Mouse (Mus musculus): Measurements from ENCODE around the gene Zdhhc24. TPM values are rescaled to one million over a fixed set of nuclear protein-coding genes. Genes with fewer than 3 reads are reported as not detected.

Gene Zdhhc24
- polyA plus RNA-seq, 1 experiment from 2014 or later: 10.9 TPM

GRCm38 (mm10) chr19:4842611-4843010, 35.9 kb upstream of the Zdhhc24 start:
- DNase-seq (ENCODE audit: low spot score) (no peak), ATAC-seq (replicated peaks; ENCODE audit: low FRiP score, low TSS enrichment, low read depth) (no peak)
- Histone ChIP-seq H3K27ac (ENCODE audit: low read depth) (no peak overlapping the region), H3K4me1 (replicated peaks; ENCODE audit: control insufficient read depth, insufficient read depth, low read length) (peaks cover 7% of the 10 kb centered on the region), H3K36me3 (ENCODE audit: control insufficient read depth, insufficient read depth, low read length) (no peaks in the 10 kb centered on the region), H3K9me3 (ENCODE audit: control insufficient read depth, low read length) (no peaks in the 10 kb centered on the region), H3K27me3 (replicated peaks; ENCODE audit: control insufficient read depth, insufficient read depth, low read length) (peaks cover 19% of the 10 kb centered on the region; the same call in 1 of the 2 replicates), H3K9ac (ENCODE audit: low read length) (no peak overlapping the region), H3K4me3 (ENCODE audit: low read depth, low read length) (no peak overlapping the region), H3K4me2 (ENCODE audit: low read length) (no peak overlapping the region)
- WGBS: 66% methylated on average over 2 of the region's 2 CpGs

GRCm38 (mm10) chr19:4845846-4846245, 32.6 kb upstream of the Zdhhc24 start:
- no peak overlapping the region for H3K4me2 ChIP-seq (ENCODE audit: low read length)
- H3K4me1 ChIP-seq (replicated peaks; ENCODE audit: control insufficient read depth, insufficient read depth, low read length): no peaks in the 10 kb centered on the region
- H3K9ac ChIP-seq (ENCODE audit: low read length): no peak overlapping the region
- no peaks in the 10 kb centered on the region for H3K36me3 ChIP-seq (ENCODE audit: control insufficient read depth, insufficient read depth, low read length)
- DNase-seq (ENCODE audit: low spot score): no peak
- H3K27me3 ChIP-seq (replicated peaks; ENCODE audit: control insufficient read depth, insufficient read depth, low read length): peaks cover 8% of the 10 kb centered on the region; the same call in 1 of the 2 replicates
- H3K4me3 ChIP-seq (ENCODE audit: low read depth, low read length): no peak overlapping the region
- 71% methylated on average over 2 of the region's 2 CpGs for WGBS
- H3K9me3 ChIP-seq (ENCODE audit: control insufficient read depth, low read length): no peaks in the 10 kb centered on the region
- no peak for ATAC-seq (replicated peaks; ENCODE audit: low FRiP score, low TSS enrichment, low read depth)
- H3K27ac ChIP-seq (ENCODE audit: low read depth): no peak overlapping the region

GRCm38 (mm10) chr19:4847490-4847889, 31.0 kb upstream of the Zdhhc24 start:
- no peak overlapping the region for H3K9ac ChIP-seq (ENCODE audit: low read length)
- ATAC-seq (replicated peaks; ENCODE audit: low FRiP score, low TSS enrichment, low read depth) (no peak), DNase-seq (ENCODE audit: low spot score) (no peak)
- 23% methylated on average over 7 of the region's 7 CpGs for WGBS
- 0 out of 2 replicates have a peak, but pooled peaks cover 4% of the 10 kb centered on the region for H3K27me3 ChIP-seq (replicated peaks; ENCODE audit: control insufficient read depth, insufficient read depth, low read length)
- H3K9me3 ChIP-seq (ENCODE audit: control insufficient read depth, low read length): no peaks in the 10 kb centered on the region
- H3K36me3 ChIP-seq (ENCODE audit: control insufficient read depth, insufficient read depth, low read length): no peaks in the 10 kb centered on the region
- no peak overlapping the region for H3K4me2 ChIP-seq (ENCODE audit: low read length)
- H3K27ac ChIP-seq (ENCODE audit: low read depth): no peak overlapping the region
- H3K4me1 ChIP-seq (replicated peaks; ENCODE audit: control insufficient read depth, insufficient read depth, low read length): no peaks in the 10 kb centered on the region
- H3K4me3 ChIP-seq (ENCODE audit: low read depth, low read length): no peak overlapping the region

- no peaks in the 10 kb centered on the region for H3K27me3 ChIP-seq (replicated peaks; ENCODE audit: control insufficient read depth, insufficient read depth, low read length)
- ATAC-seq (replicated peaks; ENCODE audit: low FRiP score, low TSS enrichment, low read depth) (no peak), DNase-seq (ENCODE audit: low spot score) (no peak)
- H3K4me2 ChIP-seq (ENCODE audit: low read length): no peak overlapping the region
- H3K4me3 ChIP-seq (ENCODE audit: low read depth, low read length): no peak overlapping the region
- no peaks in the 10 kb centered on the region for H3K4me1 ChIP-seq (replicated peaks; ENCODE audit: control insufficient read depth, insufficient read depth, low read length)
- 54% methylated on average over 4 of the region's 4 CpGs for WGBS
- H3K9ac ChIP-seq (ENCODE audit: low read length): no peak overlapping the region
- H3K27ac ChIP-seq (ENCODE audit: low read depth): no peak overlapping the region
- no peaks in the 10 kb centered on the region for H3K36me3 ChIP-seq (ENCODE audit: control insufficient read depth, insufficient read depth, low read length)
- H3K9me3 ChIP-seq (ENCODE audit: control insufficient read depth, low read length): no peaks in the 10 kb centered on the region
Observed at GRCm38 (mm10) chr19:4849800-4850199, 28.7 kb upstream of the Zdhhc24 start.

- H3K27me3 ChIP-seq (replicated peaks; ENCODE audit: control insufficient read depth, insufficient read depth, low read length): no peaks in the 10 kb centered on the region
- no peaks in the 10 kb centered on the region for H3K36me3 ChIP-seq (ENCODE audit: control insufficient read depth, insufficient read depth, low read length)
- 48% methylated on average over 5 of the region's 5 CpGs for whole genome bisulfite sequencing
- DNase-seq (ENCODE audit: low spot score) (no peak), ATAC-seq (replicated peaks; ENCODE audit: low FRiP score, low TSS enrichment, low read depth) (no peak)
- peaks cover 3% of the 10 kb centered on the region; the same call in 1 of the 2 replicates for H3K4me1 ChIP-seq (replicated peaks; ENCODE audit: control insufficient read depth, insufficient read depth, low read length)
- no peak overlapping the region for H3K4me2 ChIP-seq (ENCODE audit: low read length)
- no peak overlapping the region for H3K27ac ChIP-seq (ENCODE audit: low read depth)
- no peak overlapping the region for H3K4me3 ChIP-seq (ENCODE audit: low read depth, low read length)
- H3K9ac ChIP-seq (ENCODE audit: low read length): no peak overlapping the region
- no peaks in the 10 kb centered on the region for H3K9me3 ChIP-seq (ENCODE audit: control insufficient read depth, low read length)
Observed at GRCm38 (mm10) chr19:4850281-4850680, 28.2 kb upstream of the Zdhhc24 start.

GRCm38 (mm10) chr19:4854552-4855469, 23.7 kb upstream of the Zdhhc24 start, which contains the start of gene Ctsf:
Ctsf (plus strand) TSS chr19:4855130.
- peak; percentile 78 for DNase-seq (ENCODE audit: low spot score)
- Histone ChIP-seq H3K4me1 (replicated peaks; ENCODE audit: control insufficient read depth, insufficient read depth, low read length) (peaks cover 7% of the 10 kb centered on the region), H3K27ac (ENCODE audit: low read depth) (peak within 1 kb of the TSS; percentile 27; the same call in 1 of the 2 replicates), H3K36me3 (ENCODE audit: control insufficient read depth, insufficient read depth, low read length) (no peaks in the 10 kb centered on the region), H3K4me3 (ENCODE audit: low read depth, low read length) (peak within 1 kb of the TSS; percentile 61), H3K27me3 (replicated peaks; ENCODE audit: control insufficient read depth, insufficient read depth, low read length) (no peaks in the 10 kb centered on the region), H3K9ac (ENCODE audit: low read length) (peak within 1 kb of the TSS; percentile 53), H3K9me3 (ENCODE audit: control insufficient read depth, low read length) (no peaks in the 10 kb centered on the region), H3K4me2 (ENCODE audit: low read length) (peak within 1 kb of the TSS; percentile 99)
- WGBS: 3% methylated on average over 45 of the region's 45 CpGs
- peak; percentile 79 for ATAC-seq (replicated peaks; ENCODE audit: low FRiP score, low TSS enrichment, low read depth)

- Histone ChIP-seq H3K9ac (ENCODE audit: low read length) (peak overlapping the region; percentile 53), H3K9me3 (ENCODE audit: control insufficient read depth, low read length) (no peaks in the 10 kb centered on the region), H3K27me3 (replicated peaks; ENCODE audit: control insufficient read depth, insufficient read depth, low read length) (no peaks in the 10 kb centered on the region), H3K4me2 (ENCODE audit: low read length) (peak overlapping the region; percentile 99), H3K36me3 (ENCODE audit: control insufficient read depth, insufficient read depth, low read length) (no peaks in the 10 kb centered on the region), H3K4me1 (replicated peaks; ENCODE audit: control insufficient read depth, insufficient read depth, low read length) (peaks cover 7% of the 10 kb centered on the region), H3K4me3 (ENCODE audit: low read depth, low read length) (peak overlapping the region; percentile 61), H3K27ac (ENCODE audit: low read depth) (peak overlapping the region; percentile 27; the same call in 1 of the 2 replicates)
- 2% methylated on average over 14 of the region's 14 CpGs for WGBS
- peak; percentile 51; the same call in 1 of the 2 replicates for ATAC-seq (replicated peaks; ENCODE audit: low FRiP score, low TSS enrichment, low read depth)
- DNase-seq (ENCODE audit: low spot score): no peak
Observed at GRCm38 (mm10) chr19:4855470-4855820, 23.0 kb upstream of the Zdhhc24 start.

GRCm38 (mm10) chr19:4855951-4856350, 22.5 kb upstream of the Zdhhc24 start:
- H3K4me2 ChIP-seq (ENCODE audit: low read length): no peak overlapping the region
- DNase-seq (ENCODE audit: low spot score): no peak
- no peaks in the 10 kb centered on the region for H3K27me3 ChIP-seq (replicated peaks; ENCODE audit: control insufficient read depth, insufficient read depth, low read length)
- no peak overlapping the region for H3K9ac ChIP-seq (ENCODE audit: low read length)
- no peak overlapping the region for H3K4me3 ChIP-seq (ENCODE audit: low read depth, low read length)
- WGBS: 74% methylated on average over 4 of the region's 4 CpGs
- H3K36me3 ChIP-seq (ENCODE audit: control insufficient read depth, insufficient read depth, low read length): no peaks in the 10 kb centered on the region
- ATAC-seq (replicated peaks; ENCODE audit: low FRiP score, low TSS enrichment, low read depth): no peak
- no peaks in the 10 kb centered on the region for H3K9me3 ChIP-seq (ENCODE audit: control insufficient read depth, low read length)
- peaks cover 7% of the 10 kb centered on the region for H3K4me1 ChIP-seq (replicated peaks; ENCODE audit: control insufficient read depth, insufficient read depth, low read length)
- H3K27ac ChIP-seq (ENCODE audit: low read depth): no peak overlapping the region
